Mouse (Mus musculus) ES-CJ7 (cell line): Measurements from ENCODE around the gene Pde11a.
A peak's percentile ranks its signal among the peaks of the same experiment; 100 is the strongest.
"Not testable (repeated sequence)": the region's sequence is repeated elsewhere in the genome, so short reads cannot be mapped to it uniquely, and the experiment has no call there.

Experiments
- DNase-seq: peaks from one replicate; pipeline ENCODE4 v3.0.0; 2011; ENCODE audit warnings: low read depth, low spot score

Pde11a gene

DNA sequence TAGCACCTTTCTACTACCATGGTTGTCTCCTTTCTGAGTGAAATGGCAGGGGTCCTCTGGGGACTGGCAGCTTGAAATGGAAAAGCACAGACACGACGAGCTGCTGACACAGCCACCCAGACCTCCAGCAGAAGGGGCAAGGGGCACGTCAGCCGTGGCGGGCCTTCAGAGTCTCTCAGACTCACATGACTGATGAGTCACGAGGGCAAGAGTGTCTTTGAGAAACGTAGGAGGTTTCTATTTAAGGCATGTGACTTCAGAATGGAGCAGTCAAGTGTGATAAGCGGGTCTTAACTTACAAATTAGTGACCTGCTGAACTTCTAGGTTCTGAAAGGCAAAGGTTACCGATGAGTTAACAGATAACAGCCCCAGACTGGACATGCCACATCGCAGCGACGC is 340.8 kb downstream of the Pde11a start:
- DNase-seq: no peak

DNA sequence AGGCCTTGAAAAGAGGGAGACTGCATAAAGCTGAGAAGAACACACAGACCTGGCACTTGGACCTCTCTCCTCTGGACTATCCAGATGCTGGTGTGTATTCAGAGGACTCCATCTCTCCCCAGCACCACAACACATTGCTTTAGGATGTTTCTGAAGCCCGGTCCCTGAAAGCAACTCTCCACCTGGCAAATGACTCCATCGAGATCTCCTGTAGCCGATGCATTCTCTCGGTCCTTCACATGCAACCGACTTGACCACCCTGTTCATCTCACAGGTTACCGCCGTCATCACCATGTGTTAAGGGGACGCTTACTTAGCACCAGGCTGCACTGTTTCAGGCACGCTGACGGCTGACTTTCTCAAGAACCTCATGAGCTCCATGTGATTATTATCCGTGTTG is 343.7 kb downstream of the Pde11a start:
- DNase-seq: no peak

DNA sequence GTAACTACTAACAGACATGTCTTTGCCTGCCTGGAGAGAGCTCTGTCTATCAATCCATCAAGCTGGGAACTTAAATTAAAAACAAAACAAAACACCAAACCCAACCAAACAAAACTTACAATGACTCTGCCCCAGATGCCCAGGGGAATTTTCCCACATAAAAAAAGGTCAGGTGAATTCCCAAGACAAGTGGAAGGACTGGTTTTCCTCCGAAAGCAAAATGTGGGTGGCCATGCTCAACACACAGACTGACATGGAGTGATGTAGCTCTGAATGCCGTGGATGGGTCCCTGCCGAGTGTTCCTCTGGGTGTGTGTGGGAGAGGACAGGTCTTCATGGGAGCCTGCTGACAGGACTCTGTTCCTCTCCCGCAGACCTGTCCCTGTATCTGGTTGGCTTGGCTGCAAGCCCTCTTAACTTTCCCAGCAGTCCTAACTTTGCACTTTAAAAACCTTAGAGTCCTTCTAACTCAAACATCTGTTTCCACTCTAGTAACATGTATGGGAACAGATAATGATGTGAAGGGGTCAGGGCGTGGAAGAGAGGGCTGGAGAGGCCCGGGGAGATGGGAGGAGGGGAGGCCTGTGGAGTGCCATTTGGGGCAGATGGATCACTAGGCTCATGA is 346.9 kb downstream of the Pde11a start:
- DNase-seq: no peak

DNA sequence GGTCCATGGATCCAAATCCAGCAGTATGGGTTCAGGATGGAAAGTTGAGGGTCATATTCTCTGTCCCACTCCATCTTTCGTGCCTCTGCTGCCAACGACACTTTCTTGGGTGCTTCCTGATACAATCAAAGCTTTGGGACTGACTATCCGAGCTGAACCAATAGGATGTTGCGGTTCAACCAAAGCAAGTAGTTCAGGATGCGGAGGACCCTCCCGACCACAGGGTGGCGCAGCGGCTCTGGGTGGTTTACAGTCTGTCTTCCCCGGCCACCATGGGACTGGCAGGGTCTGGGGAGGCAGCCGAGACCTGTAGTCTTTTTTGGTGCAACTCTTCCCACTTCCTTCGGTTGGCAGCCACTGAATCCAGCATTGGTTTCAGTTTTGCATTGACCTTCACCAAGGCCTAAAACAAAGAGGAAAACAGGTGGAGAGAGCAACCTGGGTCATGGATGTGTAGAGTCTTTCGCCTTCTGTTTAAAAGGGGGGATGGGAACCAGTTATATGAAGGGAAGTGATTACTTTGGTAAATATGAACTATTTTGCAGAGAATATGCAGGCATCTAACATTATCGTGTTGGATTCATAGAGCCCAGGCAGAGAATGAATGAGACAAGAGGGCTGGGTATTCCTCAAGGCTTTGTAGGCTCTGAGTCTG is 347.6 kb downstream of the Pde11a start:
- DNase-seq: peak; percentile 90

- no peak for DNase-seq
Measured at GRCm38 (mm10) chr2:75989694-75990093, 348.9 kb downstream of the Pde11a start.

- DNase-seq: peak; percentile 25
Measured at GRCm38 (mm10) chr2:75988779-75989363, 349.7 kb downstream of the Pde11a start.

DNA sequence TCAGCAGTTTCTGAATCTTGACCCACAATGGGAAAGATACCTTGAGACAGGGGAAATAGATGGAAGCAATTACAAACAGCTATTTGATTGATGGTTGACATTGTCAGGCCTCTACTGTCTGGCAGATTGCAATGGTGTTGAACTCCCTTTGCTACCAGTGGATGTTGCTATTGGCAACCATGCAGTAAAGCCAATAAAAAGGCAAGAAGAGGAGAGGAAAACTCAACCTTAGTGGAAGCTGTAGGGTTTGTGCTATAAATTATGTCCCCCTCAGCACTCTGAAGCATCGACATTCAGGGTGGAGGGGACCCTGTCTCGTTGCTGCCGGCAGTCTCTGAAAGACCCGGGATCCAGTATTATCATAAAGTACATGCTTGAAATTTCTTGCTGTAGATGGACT is 350.2 kb downstream of the Pde11a start:
- no peak for DNase-seq

DNA sequence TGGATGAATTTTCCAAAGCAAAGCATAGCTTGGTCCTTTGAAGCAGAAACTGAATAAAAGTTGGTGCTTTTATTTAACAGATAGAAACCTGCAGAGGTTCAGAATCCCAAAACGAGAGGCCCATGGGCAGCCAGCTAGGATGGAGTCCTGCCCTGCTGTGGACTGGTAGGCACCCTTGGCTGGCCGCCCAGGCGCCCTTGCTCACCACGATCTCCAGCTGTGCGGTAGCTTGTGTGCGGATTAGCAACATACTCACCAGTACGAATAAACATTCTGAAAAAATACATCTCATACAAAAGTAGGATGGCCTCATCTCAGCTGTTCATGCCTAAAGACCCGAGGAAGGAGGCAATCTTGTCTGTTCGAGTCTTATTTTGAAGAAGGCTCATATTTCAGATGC is 350.8 kb downstream of the Pde11a start:
- no peak for DNase-seq

DNA sequence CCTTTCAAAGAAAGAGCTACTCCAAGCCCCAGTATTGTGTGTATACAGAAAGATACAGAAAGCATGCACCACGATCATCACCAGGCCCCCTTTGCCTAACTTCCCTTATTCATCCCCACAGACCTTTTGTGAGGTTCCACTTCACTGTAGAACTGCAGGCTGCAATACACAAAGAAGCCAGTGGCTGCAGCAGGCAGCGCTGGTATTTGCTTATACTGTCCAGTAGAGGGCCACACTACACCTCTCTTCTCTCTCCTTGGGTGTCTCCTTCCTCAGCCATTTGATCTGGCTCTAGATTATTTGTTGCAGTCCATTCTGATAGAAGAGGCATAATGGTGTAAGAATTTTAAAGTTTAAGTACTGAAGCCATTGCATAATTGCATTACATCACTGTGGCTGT is 353.4 kb downstream of the Pde11a start:
- DNase-seq: peak; percentile 85

- no peak for DNase-seq
Measured at GRCm38 (mm10) chr2:75983847-75984246, 354.7 kb downstream of the Pde11a start.

DNA sequence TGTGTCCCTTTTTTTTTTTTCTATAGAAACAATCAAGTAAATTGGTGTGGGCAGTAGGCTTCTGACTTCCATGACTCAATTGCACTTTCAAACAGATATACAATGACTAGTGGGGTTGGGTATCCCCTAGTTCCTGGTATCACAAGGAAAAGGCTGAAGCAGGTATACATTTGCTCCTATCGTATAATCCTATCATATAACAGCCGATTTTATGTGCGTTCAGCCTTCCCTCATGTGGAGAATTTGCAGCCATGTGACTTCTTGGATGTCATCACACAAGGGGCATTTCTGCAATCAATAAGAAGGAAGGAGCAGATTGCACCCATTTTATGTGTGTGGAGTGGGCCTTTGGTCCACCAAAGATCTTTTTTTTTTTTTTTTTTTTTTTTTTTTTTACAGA is 355.5 kb downstream of the Pde11a start:
- no peak for DNase-seq

DNA sequence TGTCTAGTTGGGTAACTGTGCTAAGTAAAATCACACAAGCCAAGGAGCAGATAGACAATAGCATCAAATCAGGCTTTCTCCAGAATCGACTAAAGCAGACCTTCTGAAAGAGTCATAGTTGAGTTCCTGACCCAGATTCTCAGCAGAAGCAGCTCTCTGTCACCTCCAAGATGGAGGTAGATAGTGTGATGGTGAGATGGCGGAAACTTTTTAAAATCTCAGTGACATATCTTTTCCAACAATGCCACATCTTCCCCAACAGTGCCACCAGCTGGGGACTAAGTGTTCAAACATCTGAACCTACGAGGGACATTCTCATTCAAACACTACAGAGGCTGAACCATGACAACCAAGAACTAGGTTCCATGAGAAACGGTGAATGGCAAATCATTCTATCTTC is 355.9 kb downstream of the Pde11a start:
- DNase-seq: no peak

DNA sequence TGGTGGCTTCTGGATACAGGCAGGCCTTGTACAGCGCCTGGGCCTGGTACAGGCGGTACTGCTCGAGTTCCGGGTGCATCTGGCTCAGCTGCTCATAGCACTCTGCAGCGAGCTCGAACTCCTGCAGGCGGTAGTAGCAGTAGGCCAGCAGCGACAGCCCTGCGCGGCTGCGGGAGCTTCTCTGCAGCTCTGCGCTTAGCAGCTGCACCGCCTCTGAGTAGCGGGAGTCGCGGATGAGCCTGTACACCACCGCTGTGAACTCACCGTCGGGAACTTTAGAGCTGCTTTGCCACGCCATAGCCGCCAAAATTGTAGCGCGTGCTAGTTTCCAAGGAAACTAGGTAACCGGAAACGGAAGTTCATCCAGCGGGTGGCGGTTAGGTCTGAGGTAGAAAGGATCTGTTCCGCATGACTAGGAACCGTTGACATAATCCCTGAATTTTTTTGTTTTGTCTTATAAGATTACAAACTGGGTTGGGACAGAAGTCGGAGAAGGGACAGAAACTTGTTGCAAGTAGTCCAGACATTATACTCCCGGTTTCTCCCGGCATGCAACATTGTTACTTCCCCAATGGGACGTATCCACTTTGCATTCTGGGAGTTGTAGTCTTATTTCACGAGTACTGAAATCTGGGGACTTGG is 357.0 kb downstream of the Pde11a start, which contains the start of gene Ttc30a1:
Gene Ttc30a1, minus strand, starts transcription at position 528 of the 642 bp plus-strand sequence.
- peak; percentile 85 for DNase-seq

DNA sequence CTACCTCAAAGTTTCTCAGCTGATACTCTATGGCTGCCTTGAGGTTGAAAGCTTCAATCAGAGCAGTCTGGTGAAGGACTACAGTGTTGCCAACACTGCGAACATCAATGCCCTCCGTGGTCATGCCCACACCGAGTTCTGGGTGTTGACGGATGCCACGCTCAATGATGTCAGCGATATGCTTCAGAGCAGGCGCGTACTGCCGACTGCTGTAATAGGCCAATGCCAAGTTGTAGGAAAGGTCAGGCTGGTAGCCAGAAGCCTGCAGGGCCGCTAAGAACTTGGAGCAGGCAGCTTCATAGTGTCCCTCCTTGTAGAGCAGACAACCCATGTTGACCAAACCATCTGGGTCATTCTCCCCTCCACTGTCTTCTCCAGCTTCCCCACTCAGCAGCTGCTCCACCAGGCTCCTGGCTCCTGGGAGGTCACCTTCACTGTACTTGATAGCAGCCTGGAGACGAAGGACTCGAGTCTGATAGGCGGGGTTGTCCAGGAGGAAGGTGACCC is 357.6 kb downstream of the Pde11a start:
- not testable (repeated sequence) for DNase-seq

DNA sequence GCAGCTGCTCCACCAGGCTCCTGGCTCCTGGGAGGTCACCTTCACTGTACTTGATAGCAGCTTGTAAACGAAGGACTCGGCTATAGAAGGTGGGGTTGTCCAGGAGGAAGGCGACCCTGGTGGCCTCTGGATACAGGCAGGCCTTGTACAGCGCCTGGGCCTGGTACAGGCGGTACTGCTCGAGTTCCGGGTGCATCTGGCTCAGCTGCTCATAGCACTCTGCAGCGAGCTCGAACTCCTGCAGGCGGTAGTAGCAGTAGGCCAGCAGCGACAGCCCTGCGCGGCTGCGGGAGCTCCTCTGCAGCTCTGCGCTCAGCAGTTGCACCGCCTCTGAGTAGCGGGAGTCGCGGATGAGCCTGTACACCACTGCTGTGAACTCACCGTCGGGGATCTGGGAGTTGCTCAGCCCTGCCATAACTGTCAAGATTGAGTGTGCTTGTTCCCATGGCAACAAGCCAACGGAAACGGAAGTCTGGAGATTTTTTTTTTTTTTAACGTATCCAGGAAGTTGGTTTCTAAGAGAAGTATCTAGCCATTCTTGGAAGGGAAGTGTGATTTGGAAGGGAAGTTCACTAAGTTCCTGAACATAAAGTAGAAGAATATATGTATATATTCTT is 360.7 kb downstream of the Pde11a start, which contains the start of gene Ttc30a2:
Gene Ttc30a2, minus strand, starts transcription at position 419 of the 617 bp plus-strand sequence.
- peak; percentile 82 for DNase-seq

DNA sequence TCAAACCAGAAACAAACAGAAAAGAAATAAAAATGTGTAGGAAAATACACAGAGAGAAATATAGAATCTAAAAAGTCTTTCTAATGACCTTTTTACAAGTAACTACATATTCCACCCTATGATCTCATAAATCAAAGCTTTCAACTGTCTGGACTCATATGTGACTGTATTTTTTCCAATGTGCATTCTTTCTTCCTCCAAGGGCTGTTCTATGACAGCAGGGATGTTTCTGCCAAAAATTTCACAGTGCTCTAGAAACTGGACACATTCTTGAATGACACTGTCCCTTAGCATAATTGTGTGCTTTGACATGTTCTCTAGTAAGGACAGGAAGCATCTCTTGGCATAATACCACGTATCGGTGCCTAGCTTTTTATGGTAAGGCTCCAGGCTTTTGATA is 362.5 kb downstream of the Pde11a start:
- not testable (repeated sequence) for DNase-seq

GRCm38 (mm10) chr2:75974131-75974530 is 364.4 kb downstream of the Pde11a start:
- DNase-seq: no peak

DNA sequence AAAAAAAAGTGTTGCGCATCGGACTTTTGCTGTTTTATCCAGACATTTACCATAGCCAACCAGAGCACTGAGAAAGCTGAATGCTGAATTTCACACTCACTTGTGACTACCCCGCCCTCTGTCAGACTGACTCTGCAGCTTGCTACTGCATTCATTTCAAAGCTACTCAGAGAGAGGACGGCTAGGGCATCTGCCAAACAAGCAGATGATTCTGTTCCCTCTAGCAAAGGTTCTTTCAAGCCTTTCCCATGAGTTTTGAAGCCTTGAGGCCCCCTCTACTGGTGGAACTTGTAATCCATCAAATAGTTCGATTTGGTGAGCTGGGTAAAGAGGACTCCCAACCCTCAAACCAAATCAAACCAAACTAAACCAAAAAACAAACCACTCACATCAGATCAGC is 373.6 kb downstream of the Pde11a start:
- peak; percentile 80 for DNase-seq

DNA sequence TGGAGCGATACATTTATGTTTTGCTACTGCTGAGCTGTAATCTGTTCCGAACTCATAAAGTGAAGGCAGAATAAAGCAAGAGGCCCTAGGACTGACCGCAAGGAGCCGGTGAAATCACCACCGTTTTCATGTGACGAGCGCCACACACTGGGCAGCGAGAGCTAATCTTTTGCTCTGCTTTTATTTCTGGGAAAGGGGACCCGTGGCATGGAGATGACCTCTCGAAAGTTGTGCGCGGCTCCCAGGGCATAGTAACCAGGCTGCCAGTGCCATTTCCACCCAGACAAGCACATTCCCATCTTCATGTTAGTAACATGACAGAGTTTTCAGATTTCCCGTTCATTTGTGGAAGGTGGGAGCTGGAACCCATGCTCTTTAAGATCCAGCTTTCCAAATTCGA is 374.1 kb downstream of the Pde11a start:
- peak; percentile 77 for DNase-seq

DNA sequence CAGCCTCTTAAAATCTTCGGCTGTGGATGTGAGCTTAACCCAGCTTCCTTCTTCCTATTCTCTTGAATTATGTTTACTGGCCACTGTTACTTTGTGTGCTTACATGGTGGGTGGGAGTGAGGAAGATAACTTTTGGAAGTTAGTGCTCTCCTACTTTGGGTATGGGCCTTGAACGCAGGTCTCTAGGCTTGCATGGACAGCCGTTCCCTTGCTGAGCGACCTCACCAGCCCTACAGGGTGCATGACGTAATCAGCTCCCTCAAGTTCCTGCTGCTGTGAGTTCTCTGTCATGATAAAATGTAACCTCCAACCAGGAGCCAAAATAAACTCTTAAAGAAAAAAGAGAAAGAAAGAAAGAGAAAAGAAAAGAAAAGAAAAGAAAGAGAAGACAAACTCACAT is 374.5 kb downstream of the Pde11a start:
- DNase-seq: no peak

DNA sequence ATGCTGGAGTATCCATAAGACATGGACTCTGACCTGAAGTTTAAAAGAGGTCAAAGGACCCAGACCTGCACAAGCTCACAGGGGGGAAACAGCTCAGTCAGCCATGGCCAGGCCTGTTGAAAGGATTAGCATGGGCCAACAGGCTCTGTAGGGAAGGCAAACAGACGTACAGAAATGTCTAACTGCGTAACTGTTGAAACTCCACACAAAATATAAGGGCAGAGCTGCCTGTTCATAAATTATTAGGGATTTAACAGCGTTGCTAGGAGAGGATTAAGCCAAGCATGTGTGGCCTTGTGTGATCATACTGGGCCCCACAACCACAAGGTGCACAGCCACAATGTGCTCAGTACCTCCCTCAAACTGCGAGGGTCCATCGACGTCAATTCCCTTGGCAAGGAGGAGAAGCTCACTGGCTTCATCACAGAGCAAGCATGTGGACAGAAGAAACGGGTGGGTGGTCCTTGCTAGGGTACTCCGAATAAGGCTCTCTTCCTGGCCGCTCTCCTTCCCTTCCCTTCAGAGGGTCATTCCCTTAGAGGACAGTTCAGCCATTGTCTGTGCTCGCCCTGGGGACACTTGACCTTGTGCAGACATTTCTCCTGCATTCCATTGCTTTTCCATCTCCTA is 375.2 kb downstream of the Pde11a start:
- no peak for DNase-seq
